ENCODE assay signal across 23 mouse cellular contexts in genomic region chr11:16292960-16293359, GRCm38 (mm10). TPM values are rescaled to one million over a fixed set of nuclear protein-coding genes. Genes with fewer than 3 reads are reported as not detected.
DNase-seq lines count a peak whose midpoint lies in the region; ATAC-seq and TF ChIP-seq lines count a peak whose summit lies in the region.
"Had no signal": no experiment of that assay in that cellular context is flagged by ENCODE, and none has a peak within 500 bp of the region (broad histone marks: within the 10 kb centered on the region; RNA-seq: fewer than 3 reads in every experiment).

No protein-coding gene starts in this region.

- H3K36me3 ChIP-seq in kidney, embryonic 15.5 days: no peaks in the 10 kb centered on the region
- no peaks in the 10 kb centered on the region for H3K36me3 ChIP-seq in kidney, postnatal 0 days (ENCODE audit: insufficient read depth, low read length)
- H3K36me3 ChIP-seq: embryonic facial prominence, embryonic 13.5 days; embryonic facial prominence, embryonic 15.5 days; forebrain, embryonic 10.5 days; forebrain, embryonic 12.5 days had no signal

- no peak overlapping the region for H3K4me3 ChIP-seq in kidney, embryonic 15.5 days (replicated peaks)
- no peak overlapping the region for H3K4me3 ChIP-seq in kidney, postnatal 0 days (replicated peaks; ENCODE audit: low read depth, low read length)
- H3K4me3 ChIP-seq: embryonic facial prominence, embryonic 13.5 days; embryonic facial prominence, embryonic 15.5 days; erythroblast, embryonic 14.5 days; forebrain, embryonic 10.5 days; forebrain, embryonic 12.5 days had no signal

- ATAC-seq in kidney, embryonic 15.5 days (replicated peaks; ENCODE audit: low FRiP score): peak; percentile 58; the same call in 1 of the 2 replicates
- no peak for ATAC-seq in kidney, postnatal 0 days (replicated peaks; ENCODE audit: low FRiP score, low read depth)
- ATAC-seq: forebrain, embryonic 14.5 days had no signal

- TF ChIP-seq CTCF in kidney, postnatal 0 days (IDR thresholded peaks at IDR 0.05; ENCODE audit: low read depth): no peak

- peak; percentile 6 for DNase-seq in kidney, adult 9 months
- no peak for DNase-seq in kidney, postnatal 10 days
- no peak for DNase-seq in kidney, postnatal 25 days
- peak; percentile 44 for DNase-seq in kidney, postnatal 0 days (ENCODE audit: low spot score)
- no peak for DNase-seq in kidney, adult 8-10 months
- DNase-seq: adrenal gland, adult 2 months; adrenal gland, postnatal 10 days; adrenal gland, postnatal 25 days; cerebellum, adult 11 months; cerebellum, adult 18-20 months; cerebellum, adult 8-10 months; cerebellum, adult 9-11 months; cerebellum, postnatal 14 days; cerebellum, postnatal 36 days; embryo, embryonic 11 days had no signal

- no peak overlapping the region for H3K9ac ChIP-seq in kidney, embryonic 15.5 days
- no peak overlapping the region for H3K9ac ChIP-seq in kidney, postnatal 0 days (ENCODE audit: low read depth, low read length)
- H3K9ac ChIP-seq: embryonic facial prominence, embryonic 13.5 days; embryonic facial prominence, embryonic 15.5 days; forebrain, embryonic 12.5 days had no signal

- no peaks in the 10 kb centered on the region for H3K27me3 ChIP-seq in kidney, embryonic 15.5 days
- H3K27me3 ChIP-seq in kidney, postnatal 0 days (ENCODE audit: insufficient read depth, low read length): no peaks in the 10 kb centered on the region
- H3K27me3 ChIP-seq: embryonic facial prominence, embryonic 13.5 days; embryonic facial prominence, embryonic 15.5 days; forebrain, embryonic 12.5 days had no signal

- no peaks in the 10 kb centered on the region for H3K4me1 ChIP-seq in kidney, embryonic 15.5 days
- no peaks in the 10 kb centered on the region for H3K4me1 ChIP-seq in kidney, postnatal 0 days (replicated peaks; ENCODE audit: insufficient read depth, low read length)
- H3K4me1 ChIP-seq: embryonic facial prominence, embryonic 13.5 days; embryonic facial prominence, embryonic 15.5 days; forebrain, embryonic 10.5 days; forebrain, embryonic 12.5 days had no signal

- H3K4me2 ChIP-seq in kidney, embryonic 15.5 days: no peak overlapping the region
- no peak overlapping the region for H3K4me2 ChIP-seq in kidney, postnatal 0 days (ENCODE audit: low read length)
- H3K4me2 ChIP-seq: embryonic facial prominence, embryonic 13.5 days; embryonic facial prominence, embryonic 15.5 days; forebrain, embryonic 12.5 days had no signal

- no peaks in the 10 kb centered on the region for H3K9me3 ChIP-seq in kidney, embryonic 15.5 days (replicated peaks)
- H3K9me3 ChIP-seq in kidney, postnatal 0 days (replicated peaks; ENCODE audit: low read length): no peaks in the 10 kb centered on the region
- H3K9me3 ChIP-seq: embryonic facial prominence, embryonic 13.5 days; embryonic facial prominence, embryonic 15.5 days; forebrain, embryonic 10.5 days; forebrain, embryonic 12.5 days had no signal

- no peak overlapping the region for H3K27ac ChIP-seq in kidney, embryonic 15.5 days
- no peak overlapping the region for H3K27ac ChIP-seq in kidney, postnatal 0 days
- H3K27ac ChIP-seq: embryonic facial prominence, embryonic 13.5 days; embryonic facial prominence, embryonic 15.5 days; forebrain, embryonic 10.5 days; forebrain, embryonic 12.5 days had no signal

- WGBS in kidney, embryonic 15.5 days: 52% methylated on average over 4 of the region's 4 CpGs
- 49% methylated on average over 4 of the region's 4 CpGs for WGBS in kidney, postnatal 0 days

RNA-seq across cellular contexts. Expression of gene Vstm2a, which starts 35.4 kb away (rescaled TPM):
- 0.35 and 0.68 TPM in 2 replicates for polyA plus RNA-seq in kidney, embryonic 15.5 days (2015; fragmentation: Nextera tagmentation; extraction: Ambion mirVana)
- 1.5 and 2.0 TPM in 2 replicates for polyA plus RNA-seq in kidney, postnatal 0 days (2015; fragmentation: Nextera tagmentation; extraction: Ambion mirVana)
- polyA plus RNA-seq: adrenal gland, adult 2 months; C2C12; erythroblast, embryonic 14.5 days had no signal

Comparison
In these comparisons a context has a peak if more than half of its experiments do, and no peak if none do; other contexts are left out.
1. DNase-seq: peak in kidney, adult 9 months (single experiment) and kidney, postnatal 0 days (single experiment); none in kidney, postnatal 10 days (single experiment), kidney, postnatal 25 days (0 of 2) and kidney, adult 8-10 months (0 of 2).